Mouse (Mus musculus) liver, adult (tissue): Measurements from ENCODE around the gene Arhgap4.

Experiments used
- GATA4 ChIP-seq: IDR thresholded peaks from 2 replicates; pipeline ENCODE4 v1.6.1; 2014; ENCODE audit warnings: mild to moderate bottlenecking, low read length; ENCODE audit not compliant: insufficient replicate concordance

Gene Arhgap4

DNA sequence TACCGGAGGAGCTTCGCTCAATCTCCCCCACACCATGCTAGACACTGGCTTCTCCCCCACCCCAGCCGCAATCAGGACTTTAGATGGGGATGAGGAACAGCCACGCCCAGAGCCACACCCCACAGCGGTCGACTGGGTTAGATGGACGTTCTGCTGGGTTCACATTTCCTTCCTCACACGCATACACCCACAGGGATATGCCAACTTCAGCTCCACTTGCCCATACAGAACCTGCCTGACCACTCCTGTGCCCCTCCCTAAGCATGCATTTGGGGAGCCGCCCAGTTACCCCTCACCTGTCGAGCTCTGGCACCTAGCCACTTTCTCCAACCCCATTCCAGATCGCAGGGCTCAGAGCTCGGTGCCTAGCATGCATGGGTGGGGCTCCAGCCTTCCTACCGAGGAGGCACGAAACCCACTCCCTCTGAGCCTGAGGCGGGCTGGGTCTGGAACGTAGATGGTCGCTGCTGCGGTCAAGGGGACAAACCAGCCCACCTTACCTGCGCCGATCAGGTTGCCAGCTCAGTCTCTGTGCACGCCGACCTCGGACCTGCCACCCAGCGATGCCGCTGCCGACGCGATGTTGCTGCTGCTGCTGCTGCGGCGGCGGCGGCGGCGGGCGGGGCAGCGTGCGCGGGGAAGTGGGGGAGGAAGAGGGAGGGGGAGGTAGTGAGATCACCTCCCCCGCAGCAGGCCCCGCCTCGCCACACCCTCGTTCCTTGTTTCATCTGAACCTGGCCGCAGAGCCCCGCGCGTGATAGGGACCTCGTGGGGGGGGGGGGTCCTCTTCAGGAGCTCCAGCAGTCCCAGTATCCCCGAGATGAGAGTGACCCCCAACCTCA lies 41.3 kb downstream of the Arhgap4 start:
- no peak for TF ChIP-seq GATA4

DNA sequence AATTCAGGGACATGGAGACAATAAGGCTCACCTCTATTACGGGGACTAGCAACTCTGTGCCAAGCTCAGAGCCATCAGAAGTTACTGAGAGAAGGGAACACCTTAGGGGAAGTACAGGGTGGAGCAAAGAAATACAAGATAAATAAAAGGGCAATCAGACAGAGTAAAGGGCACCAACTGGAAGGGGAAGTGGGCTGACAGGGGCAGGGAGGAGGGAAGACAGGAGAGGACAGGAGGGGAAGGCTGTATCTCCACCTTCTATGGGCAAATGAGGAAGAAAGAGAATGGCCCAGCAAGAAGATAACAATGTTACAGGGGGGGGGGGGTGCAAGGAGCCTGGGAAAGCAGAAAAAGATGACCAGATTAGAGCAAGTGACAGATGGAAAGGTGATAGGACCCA lies 44.7 kb downstream of the Arhgap4 start:
- no peak for TF ChIP-seq GATA4

DNA sequence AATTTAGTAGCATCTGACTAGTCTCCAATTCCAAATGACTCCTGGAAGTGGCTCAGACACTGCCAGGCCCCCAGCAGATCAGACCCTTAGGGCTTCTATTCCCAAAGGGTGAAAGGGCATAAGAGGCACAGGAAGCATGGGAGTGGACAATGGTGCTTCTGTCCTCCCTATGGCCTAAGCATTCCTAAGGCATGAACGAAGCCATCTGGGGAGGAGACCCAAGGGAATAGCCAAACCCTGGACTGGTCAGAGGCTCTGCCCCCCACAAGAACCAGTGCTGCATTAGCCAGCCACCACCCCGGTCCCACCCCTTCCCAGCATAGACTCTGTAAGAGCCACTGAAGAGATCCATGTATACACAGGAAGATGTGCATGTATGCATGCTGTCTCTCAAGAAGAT lies 45.8 kb downstream of the Arhgap4 start:
- TF ChIP-seq GATA4: no peak

DNA sequence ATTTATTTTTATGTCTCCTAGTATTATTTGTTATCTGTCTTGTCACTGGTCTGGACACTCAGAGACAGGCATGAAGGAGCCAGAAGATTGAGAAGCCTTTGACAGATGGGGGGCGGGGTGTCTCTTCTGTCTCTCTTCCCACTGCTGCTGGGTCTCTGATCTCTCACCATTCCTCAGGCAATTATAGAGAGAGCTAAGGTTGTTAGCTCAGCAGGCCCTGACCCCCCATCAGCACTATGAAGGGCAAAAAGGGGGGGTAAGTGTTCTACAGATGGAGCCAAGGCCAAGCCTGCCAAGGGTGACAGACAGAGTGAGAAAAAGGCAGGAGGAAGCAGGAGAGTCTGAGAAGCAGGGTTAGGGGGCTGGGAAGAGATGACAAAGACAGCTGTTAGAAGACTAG lies 49.7 kb downstream of the Arhgap4 start:
- TF ChIP-seq GATA4: no peak

DNA sequence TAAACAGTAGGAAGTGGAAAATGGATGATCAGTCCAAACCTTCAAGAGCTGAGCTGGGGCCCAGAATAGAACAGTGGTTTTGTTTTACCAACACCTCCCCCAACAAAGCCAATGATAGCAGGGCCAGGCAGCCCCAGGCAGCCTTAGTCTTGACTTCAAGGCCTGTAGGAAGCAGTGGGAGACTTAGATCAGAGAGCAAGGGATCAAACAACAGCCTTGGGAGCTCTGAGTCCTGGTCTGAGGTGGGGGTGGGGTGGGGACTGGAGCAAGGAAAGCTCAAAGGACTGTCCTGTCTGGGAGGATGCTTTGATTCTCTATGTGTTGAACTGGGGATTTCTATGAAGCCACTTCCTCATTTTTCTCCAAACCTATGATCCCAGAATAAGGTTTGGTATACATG lies 50.2 kb downstream of the Arhgap4 start:
- TF ChIP-seq GATA4: no peak

DNA sequence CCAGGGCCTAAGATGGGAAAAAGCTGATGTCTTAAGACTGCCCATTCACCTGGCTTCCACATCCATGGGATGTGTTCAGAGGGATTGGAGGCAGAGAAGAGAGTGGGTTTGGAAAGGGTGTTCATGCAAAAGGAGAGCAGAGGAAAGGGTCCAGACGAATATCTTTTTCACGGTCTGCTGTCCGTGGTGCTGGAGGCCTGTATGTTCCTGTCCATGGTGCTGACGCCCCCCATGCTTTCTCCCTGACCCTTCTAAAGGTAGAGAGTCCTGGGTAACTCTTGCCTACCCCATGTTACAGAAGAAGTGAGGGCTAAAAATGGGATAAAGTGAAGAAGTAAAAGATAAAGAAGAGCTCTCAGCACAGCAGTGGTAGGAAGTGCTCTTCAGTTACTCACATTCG lies 52.3 kb downstream of the Arhgap4 start:
- no peak for TF ChIP-seq GATA4

DNA sequence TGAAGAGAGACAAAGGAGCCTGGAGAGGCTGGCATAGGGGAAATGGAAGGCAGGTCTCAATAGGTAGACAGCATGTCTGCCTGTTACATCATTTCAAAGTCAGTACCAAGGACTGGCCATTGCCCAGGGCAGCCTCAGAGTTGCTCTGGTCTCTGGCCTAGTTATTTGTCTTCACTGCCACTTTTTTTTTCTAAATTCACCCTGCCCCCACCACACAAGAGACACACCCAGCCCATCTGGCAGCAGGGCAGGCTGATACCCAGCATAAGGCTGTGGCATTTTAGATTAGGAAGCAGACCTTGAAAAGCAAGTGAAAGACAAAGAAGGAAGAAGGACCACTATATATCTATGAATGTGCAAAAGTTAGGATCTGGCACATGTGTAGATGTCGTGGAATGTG lies 53.8 kb downstream of the Arhgap4 start:
- TF ChIP-seq GATA4: no peak

DNA sequence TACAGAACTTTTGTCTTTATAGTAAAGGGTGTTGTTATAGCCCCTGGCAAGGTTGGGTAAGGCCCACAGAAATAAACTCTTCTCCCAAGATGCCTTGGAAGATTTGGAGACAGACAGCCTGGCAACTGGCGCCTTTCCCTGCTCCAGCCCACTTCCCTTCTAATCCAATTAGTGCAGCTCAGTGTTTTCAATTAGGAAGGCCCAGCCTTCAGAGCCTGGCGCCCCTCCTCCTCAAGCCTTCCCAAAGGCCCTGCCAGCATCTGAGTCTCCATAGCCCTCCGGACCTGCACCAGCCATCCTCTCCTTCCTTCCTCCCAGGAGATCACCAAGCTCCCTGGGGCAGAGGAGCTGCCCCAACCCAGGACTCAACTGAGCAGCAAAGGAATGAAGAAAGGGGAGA lies 54.4 kb downstream of the Arhgap4 start:
- TF ChIP-seq GATA4: no peak

DNA sequence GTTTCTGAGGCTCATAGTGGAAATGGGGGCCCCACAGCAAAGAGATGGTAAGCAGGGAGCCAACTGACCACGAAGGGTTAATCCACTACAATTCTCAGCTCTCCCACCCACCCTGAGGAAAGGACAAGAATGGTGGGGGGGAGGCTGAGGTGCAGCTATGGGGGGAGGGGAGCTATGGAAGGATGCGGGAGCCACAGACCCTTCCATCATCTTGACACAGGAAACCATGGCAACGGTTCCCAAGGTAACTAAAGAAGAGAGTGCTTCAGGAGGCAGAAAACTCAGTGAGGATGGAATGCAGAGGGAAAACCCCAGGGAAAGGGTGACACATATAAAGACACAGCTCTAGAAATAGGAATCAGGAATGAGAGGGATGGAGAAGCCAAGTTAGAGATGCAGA lies 57.0 kb downstream of the Arhgap4 start:
- no peak for TF ChIP-seq GATA4

DNA sequence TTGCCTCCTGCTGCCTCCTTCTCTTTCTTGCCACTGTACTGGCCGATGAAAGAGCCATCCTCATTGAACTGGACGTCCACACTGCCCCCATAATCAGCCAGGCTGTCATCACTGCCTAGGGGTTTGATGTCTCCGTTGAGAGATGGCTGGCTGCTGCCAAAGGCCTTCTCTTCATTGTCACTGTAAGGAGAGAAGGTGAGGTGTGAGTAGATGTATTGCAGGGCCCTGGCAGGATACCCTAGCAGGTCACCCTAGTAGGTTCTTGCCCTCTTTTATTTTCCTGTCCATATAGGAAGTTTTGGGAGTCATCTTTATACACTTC lies 66.6 kb downstream of the Arhgap4 start:
- no peak for TF ChIP-seq GATA4

DNA sequence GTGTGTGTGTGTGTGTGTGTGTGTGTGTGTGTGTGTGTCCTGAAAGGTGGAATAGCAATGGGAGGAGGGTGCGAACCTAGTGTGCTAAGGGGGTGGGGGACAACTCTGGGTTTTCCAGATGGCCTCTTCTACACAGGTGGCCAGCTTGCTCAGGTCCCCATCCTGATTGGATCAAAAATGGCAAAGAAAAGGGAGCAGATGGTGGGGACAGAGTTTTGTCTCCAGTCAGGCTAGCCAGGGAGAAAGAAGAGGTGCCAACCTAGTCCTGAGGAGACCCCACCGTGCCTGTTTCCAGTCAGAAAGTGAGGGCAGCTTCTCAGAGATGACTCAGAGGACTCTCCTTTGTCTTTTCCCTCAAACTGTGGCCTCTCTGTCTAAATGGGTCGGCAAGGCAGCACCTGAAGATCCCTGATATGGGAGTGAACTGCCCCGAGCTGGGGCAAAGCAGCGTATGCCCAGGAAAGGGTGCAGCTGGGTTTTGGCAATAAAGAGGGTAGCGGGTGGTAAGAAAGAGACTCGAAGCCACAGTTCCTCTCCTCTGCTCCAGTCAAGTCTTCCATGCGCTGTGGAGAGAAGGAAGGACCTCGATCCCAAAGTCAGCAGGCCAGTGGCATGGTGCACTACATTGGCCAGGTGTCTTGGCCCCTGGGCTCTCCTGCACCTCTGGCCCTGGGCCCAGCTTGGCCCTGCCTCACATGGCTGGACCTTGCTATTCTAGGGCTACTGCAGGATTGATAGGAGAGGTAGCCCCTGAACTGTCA lies 67.2 kb downstream of the Arhgap4 start:
- no peak for TF ChIP-seq GATA4
